Mouse (Mus musculus) hindbrain, embryonic 16.5 days (tissue): Measurements from ENCODE around the gene Igf1r. TPM values are rescaled to one million over a fixed set of nuclear protein-coding genes. Genes with fewer than 3 reads are reported as not detected.
A peak's percentile ranks its signal among the peaks of the same experiment; 100 is the strongest.

Source experiments
- ATAC-seq: fragments of 200-750 bp; cut with Nextera tagmentation; 2 replicates; pipeline ENCODE4 v1.8.0; 2017; ENCODE audit warnings: moderate TSS enrichment, moderate library complexity
- H3K27ac ChIP-seq: fragments of 300-500 bp; sonication (generic); 2 replicates; pipeline ENCODE4 v1.5.1; 2014; ENCODE audit warnings: low read depth, mild to moderate bottlenecking, control low read depth, low read length, moderate library complexity
- H3K27me3 ChIP-seq: fragments of 300-500 bp; sonication (generic); replicated peaks from 2 replicates; pipeline ENCODE4 v1.6.1; 2014; ENCODE audit warnings: low read length; ENCODE audit not compliant: control insufficient read depth, insufficient read depth
- H3K36me3 ChIP-seq: fragments of 300-500 bp; sonication (generic); 2 replicates; pipeline ENCODE4 v1.6.1; 2014; ENCODE audit warnings: mild to moderate bottlenecking, low read length, moderate library complexity, mixed read lengths; ENCODE audit not compliant: control insufficient read depth, insufficient read depth
- H3K4me1 ChIP-seq: fragments of 300-500 bp; sonication (generic); 2 replicates; pipeline ENCODE4 v1.6.1; 2014; ENCODE audit warnings: low read depth, low read length; ENCODE audit not compliant: control insufficient read depth, insufficient read depth
- H3K4me2 ChIP-seq: fragments of 300-500 bp; sonication (generic); 2 replicates; pipeline ENCODE4 v1.6.1; 2014; ENCODE audit warnings: mild to moderate bottlenecking, low read length, control low read depth, moderate library complexity
- H3K4me3 ChIP-seq: fragments of 300-500 bp; sonication (generic); 2 replicates; pipeline ENCODE4 v1.5.1; 2014; ENCODE audit warnings: mild to moderate bottlenecking, low read length, control low read depth, moderate library complexity
- H3K9ac ChIP-seq: fragments of 300-500 bp; sonication (generic); 2 replicates; pipeline ENCODE4 v1.6.1; 2014; ENCODE audit warnings: low read depth, mild to moderate bottlenecking, control low read depth, low read length, moderate library complexity
- H3K9me3 ChIP-seq: fragments of 300-500 bp; sonication (generic); 2 replicates; pipeline ENCODE4 v1.6.1; 2014; ENCODE audit warnings: mild to moderate bottlenecking, low read length, moderate library complexity; ENCODE audit not compliant: control insufficient read depth
- WGBS: fragments of 180-500 bp; shearing (Covaris S2); extraction: QIAGEN DNeasy Blood & Tissue Kit; methylation state at CpG from one replicate; pipeline ENCODE4 v1.1.7; 2014; 5-methylcytosine and 5-hydroxymethylcytosine counted together
- polyA plus RNA-seq: library from polyadenylated mRNA; unstranded; fragments of >200 nt; fragmentation: Nextera tagmentation; extraction: Ambion mirVana; gene quantifications from 2 replicates; pipeline ENCODE4 v1.2.1, GENCODE M21; 2015

Gene Igf1r
- polyA plus RNA-seq, 1 experiment from 2014 or later = 16.4 TPM

DNA sequence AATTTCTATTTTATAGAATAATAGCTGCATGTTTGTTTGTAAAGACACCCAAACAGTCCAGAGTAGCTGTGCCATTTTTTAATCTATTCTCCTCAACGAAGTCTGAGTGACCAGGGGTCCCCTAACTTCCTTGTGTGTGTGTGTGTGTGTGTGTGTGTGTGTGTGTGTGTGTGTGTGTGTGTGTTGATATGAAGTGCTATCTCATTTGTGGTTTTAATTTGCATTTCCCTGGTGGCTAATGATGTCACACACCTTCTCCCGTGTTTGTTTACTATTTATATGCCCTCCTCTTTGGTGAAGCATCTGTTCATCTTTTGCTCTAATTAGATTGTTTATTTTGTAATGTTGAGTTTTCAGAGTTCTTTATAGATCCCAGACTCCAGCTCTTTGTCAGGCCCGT, 117.4 kb downstream of the Igf1r start:
- no peaks in the 10 kb centered on the region for H3K9me3 ChIP-seq
- no peak overlapping the region for H3K9ac ChIP-seq
- H3K4me3 ChIP-seq = no peak overlapping the region
- H3K36me3 ChIP-seq = no peaks in the 10 kb centered on the region
- no peak overlapping the region for H3K27ac ChIP-seq
- ATAC-seq = no peak
- no peaks in the 10 kb centered on the region for H3K27me3 ChIP-seq
- H3K4me1 ChIP-seq = peaks cover 4% of the 10 kb centered on the region
- H3K4me2 ChIP-seq = no peak overlapping the region
- 48% methylated on average over 3 of the region's 3 CpGs for WGBS

DNA sequence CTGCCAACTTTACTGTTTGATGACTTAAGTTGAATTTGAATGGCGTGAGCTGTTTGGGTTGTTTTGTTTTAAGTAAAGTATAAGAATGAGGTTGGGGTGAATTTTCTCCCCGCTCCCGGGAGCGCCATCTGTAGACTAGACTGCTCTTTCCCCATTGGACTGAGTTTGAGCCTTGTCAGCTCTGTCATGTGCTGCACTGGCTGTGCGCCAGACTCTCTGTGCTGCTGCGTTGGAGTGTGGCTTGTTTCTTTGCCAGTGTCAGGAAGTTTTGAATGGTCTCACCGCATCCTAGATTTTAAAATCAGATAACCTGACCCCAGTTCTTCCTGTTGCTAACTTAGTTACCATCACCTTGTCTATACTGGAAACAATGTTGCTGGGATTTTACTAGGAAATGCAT, 118.0 kb downstream of the Igf1r start:
- H3K4me2 ChIP-seq = no peak overlapping the region
- H3K4me3 ChIP-seq = no peak overlapping the region
- 28% methylated on average over 7 of the region's 7 CpGs for WGBS
- H3K36me3 ChIP-seq = no peaks in the 10 kb centered on the region
- H3K9ac ChIP-seq = no peak overlapping the region
- H3K4me1 ChIP-seq = peaks cover 4% of the 10 kb centered on the region
- no peak overlapping the region for H3K27ac ChIP-seq
- H3K27me3 ChIP-seq = no peaks in the 10 kb centered on the region
- ATAC-seq = 0 out of 2 replicates have a peak, but pooled peaks have one; percentile 69
- no peaks in the 10 kb centered on the region for H3K9me3 ChIP-seq

DNA sequence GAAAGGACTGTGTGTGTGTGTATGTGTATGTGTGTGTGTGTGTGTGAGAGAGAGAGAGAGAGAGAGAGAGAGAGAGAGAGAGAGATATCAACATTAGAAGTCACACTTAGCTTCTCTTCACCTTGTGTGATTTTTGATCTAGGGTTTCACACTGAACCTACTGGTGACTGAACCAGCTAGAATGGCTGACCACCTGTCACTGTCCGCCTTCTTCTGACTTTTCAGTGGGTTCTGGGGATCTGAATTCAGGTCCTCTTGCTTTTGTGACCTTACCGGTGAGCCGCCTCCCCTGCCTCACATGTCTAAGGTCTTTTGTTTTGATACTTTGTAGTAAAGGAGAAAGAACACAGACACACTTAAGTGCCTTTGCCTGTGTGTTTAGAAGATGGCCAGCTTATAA, 118.4 kb downstream of the Igf1r start:
- no peak overlapping the region for H3K9ac ChIP-seq
- H3K36me3 ChIP-seq = no peaks in the 10 kb centered on the region
- WGBS = 87% methylated on average over 3 of the region's 3 CpGs
- H3K4me2 ChIP-seq = no peak overlapping the region
- H3K9me3 ChIP-seq = no peaks in the 10 kb centered on the region
- peaks cover 4% of the 10 kb centered on the region for H3K4me1 ChIP-seq
- no peaks in the 10 kb centered on the region for H3K27me3 ChIP-seq
- no peak for ATAC-seq
- H3K4me3 ChIP-seq = no peak overlapping the region
- no peak overlapping the region for H3K27ac ChIP-seq

DNA sequence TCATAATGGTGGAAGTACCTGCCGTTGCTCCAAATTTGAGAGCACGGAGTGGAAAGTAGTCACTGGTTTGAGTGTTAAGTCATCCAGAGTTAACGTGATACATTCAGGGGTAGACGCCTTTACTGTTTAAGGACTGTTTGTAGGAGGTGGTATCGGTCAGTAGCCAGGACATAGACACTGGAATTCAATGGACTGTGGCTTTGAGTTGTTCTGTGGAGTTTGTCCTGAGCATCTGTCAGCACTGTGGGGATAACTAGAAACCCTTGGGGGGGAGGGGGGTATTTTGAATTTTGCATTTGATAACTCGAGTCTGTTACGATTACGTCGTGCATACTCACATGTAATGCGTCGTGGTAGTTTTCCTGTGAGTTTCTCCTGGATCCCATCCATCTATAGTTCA, 119.1 kb downstream of the Igf1r start:
- Histone ChIP-seq H3K27ac (no peak overlapping the region), H3K9me3 (no peaks in the 10 kb centered on the region), H3K4me3 (no peak overlapping the region), H3K27me3 (no peaks in the 10 kb centered on the region), H3K4me1 (peaks cover 4% of the 10 kb centered on the region), H3K36me3 (no peaks in the 10 kb centered on the region), H3K9ac (no peak overlapping the region), H3K4me2 (no peak overlapping the region)
- WGBS = 89% methylated on average over 11 of the region's 11 CpGs
- ATAC-seq = no peak

DNA sequence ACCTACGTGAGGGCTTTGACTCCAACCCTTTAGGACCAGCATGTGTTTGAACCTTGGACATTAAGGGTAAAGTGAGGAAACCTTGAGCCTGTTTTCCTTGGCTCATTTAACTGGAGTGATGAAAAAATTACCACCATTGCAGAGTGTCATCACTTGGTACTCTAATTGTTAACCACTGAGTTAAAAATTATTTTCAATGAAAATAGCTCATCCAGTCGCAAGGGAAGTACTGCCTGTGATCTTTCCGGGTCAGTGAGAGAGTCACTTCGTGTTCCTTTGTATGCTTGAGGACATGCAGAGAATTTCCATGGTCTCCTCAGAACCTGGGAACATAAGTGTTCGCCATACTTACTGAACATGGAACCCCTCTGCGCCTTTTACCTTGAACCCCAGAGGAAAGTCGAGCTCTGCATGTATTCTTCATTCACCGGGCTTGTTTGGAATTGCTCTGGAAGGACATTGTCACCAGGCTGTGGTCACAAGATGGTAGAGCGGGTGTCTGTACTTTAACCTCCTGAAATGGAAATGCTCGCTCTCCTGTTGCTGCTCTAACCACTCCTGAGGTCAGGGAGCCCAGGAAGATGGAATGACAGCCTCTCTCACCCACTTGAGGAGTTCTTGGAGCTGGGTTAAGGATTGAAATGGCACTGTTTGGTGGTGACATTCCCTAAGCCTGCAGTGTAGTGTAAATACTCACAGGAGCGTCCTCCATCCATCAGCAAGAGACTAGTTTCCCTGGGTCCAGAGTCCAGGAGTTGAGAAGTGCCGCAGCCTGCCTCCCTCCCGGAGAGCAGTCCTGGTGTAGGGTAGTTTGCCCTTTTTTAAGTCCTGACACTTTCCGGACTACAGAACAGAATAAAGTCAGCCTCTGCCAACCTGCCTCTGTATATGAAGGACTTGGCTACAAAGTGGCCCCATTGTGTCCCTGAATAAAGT, 120.2 kb downstream of the Igf1r start:
- Histone ChIP-seq H3K4me1 (peaks cover 4% of the 10 kb centered on the region), H3K27me3 (no peaks in the 10 kb centered on the region), H3K4me3 (no peak overlapping the region), H3K36me3 (no peaks in the 10 kb centered on the region), H3K9ac (no peak overlapping the region), H3K4me2 (no peak overlapping the region), H3K9me3 (no peaks in the 10 kb centered on the region), H3K27ac (no peak overlapping the region)
- ATAC-seq = no peak
- WGBS = 83% methylated on average over 14 of the region's 14 CpGs

DNA sequence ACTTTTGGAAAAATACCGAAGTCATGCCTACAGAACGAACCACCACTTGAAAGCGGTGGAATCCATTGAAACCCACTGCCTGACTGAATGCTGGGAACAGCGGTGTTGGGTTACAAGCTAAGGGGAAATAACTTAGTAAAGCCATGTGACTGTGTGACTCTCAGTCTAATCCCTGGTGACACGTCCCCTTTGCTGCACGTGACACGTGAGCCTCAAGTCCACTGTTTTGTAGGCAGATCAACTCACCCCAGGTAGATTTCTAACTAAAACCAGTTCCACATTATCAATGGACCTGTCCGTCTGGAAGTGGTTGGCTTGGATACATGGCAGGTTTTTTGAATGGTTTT, 120.8 kb downstream of the Igf1r start:
- H3K36me3 ChIP-seq = no peaks in the 10 kb centered on the region
- no peak overlapping the region for H3K27ac ChIP-seq
- 57% methylated on average over 8 of the region's 8 CpGs for WGBS
- no peak for ATAC-seq
- no peak overlapping the region for H3K9ac ChIP-seq
- H3K4me1 ChIP-seq = peaks cover 4% of the 10 kb centered on the region
- H3K4me3 ChIP-seq = no peak overlapping the region
- H3K4me2 ChIP-seq = no peak overlapping the region
- H3K27me3 ChIP-seq = no peaks in the 10 kb centered on the region
- H3K9me3 ChIP-seq = no peaks in the 10 kb centered on the region

DNA sequence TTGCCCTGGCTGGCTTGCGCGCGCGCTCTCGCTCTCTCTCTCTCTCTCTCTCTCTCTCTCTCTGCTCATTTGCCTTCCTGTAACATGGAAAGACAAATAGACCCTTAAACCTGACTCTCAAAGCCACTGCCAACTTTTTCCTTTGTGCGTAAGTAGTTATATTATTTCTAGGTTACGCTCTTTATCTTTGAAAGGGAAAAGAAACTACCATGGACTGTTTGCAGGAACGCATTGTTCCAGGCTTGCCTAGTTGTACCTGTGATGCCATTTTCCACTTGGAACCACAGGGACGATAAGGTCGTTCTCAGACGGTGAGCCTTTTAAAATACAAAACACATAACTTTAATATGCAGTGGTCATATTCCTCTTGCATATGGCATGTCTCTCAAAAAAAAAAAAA, 122.1 kb downstream of the Igf1r start:
- Histone ChIP-seq H3K4me1 (peaks cover 8% of the 10 kb centered on the region), H3K27ac (no peak overlapping the region), H3K9me3 (no peaks in the 10 kb centered on the region), H3K27me3 (no peaks in the 10 kb centered on the region), H3K4me2 (no peak overlapping the region), H3K4me3 (no peak overlapping the region), H3K36me3 (no peaks in the 10 kb centered on the region), H3K9ac (no peak overlapping the region)
- 79% methylated on average over 11 of the region's 11 CpGs for WGBS
- no peak for ATAC-seq

DNA sequence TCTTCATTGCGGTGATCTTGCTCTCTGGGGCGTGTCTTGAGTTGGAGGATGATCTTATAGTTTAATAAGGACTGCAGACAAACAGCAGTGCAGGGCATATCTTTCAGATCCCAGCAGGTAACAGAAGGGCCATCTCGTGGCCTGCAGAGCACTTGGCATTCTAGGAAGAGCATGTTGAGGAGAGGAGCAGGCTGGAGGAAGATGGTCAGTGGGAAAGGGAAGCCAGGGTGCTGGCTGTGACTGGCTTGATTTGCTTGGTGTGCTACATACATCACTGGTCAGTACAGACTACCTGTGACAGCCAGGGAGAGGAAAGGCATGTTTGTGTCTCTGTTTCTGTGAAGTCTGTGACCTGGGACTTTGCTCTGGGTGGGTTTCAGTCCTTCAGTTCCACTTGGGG, 122.8 kb downstream of the Igf1r start:
- Histone ChIP-seq H3K9ac (no peak overlapping the region), H3K9me3 (no peaks in the 10 kb centered on the region), H3K4me2 (no peak overlapping the region), H3K27ac (no peak overlapping the region), H3K4me1 (peaks cover 7% of the 10 kb centered on the region), H3K36me3 (no peaks in the 10 kb centered on the region), H3K27me3 (no peaks in the 10 kb centered on the region), H3K4me3 (no peak overlapping the region)
- 58% methylated on average over 3 of the region's 3 CpGs for WGBS
- no peak for ATAC-seq

DNA sequence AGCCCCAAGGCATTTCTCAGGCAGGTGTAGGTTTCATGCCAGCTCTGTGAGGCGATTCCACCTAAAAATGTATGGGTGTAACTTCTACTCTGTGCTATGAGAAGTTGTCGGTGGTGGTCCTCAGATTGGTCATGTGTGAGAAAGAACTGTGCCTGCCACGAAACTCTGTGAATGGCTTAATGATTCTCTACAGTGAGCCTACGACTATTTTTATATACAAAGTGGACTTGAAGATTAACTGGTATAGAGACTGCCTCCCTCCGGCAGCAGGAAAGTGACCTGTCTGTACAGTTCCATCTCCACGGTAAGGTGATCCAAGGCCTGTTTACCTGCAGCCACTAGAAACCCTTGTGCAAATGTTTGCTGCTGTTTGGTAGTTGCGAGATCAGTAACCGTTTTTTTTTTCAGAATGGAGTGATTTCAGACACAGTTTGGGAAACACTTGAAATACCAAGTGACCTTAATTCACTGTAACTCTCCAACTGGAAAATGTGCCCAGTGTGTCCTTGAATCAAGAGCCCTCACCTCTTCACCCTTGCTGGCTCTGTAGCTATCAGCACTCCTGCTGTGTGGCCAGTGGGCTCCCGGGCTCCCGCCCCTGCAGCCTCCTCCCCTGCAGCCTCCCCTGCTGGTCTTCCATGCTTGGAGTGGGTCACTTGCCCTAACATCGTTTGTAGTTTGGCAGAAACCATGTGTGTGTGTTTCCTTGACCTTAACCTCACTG, 127.7 kb downstream of the Igf1r start:
- Histone ChIP-seq H3K36me3 (no peaks in the 10 kb centered on the region), H3K9ac (no peak overlapping the region), H3K27ac (no peak overlapping the region), H3K4me3 (no peak overlapping the region), H3K9me3 (no peaks in the 10 kb centered on the region), H3K27me3 (no peaks in the 10 kb centered on the region), H3K4me2 (no peak overlapping the region), H3K4me1 (peaks cover 15% of the 10 kb centered on the region)
- WGBS = 49% methylated on average over 11 of the region's 11 CpGs
- ATAC-seq = no peak
